Comparison of ENCODE assay signal across 13 mouse cellular contexts in genomic region chr13:41402441-41403003, GRCm38 (mm10).
DNase-seq lines count a peak whose midpoint lies in the region; ATAC-seq and TF ChIP-seq lines count a peak whose summit lies in the region.
"Had no signal": no experiment of that assay in that cellular context is flagged by ENCODE, and none has a peak within 500 bp of the region (broad histone marks: within the 10 kb centered on the region; RNA-seq: fewer than 3 reads in every experiment).

No protein-coding gene starts in this region.

- WGBS in intestine, embryonic 16.5 days, result 40% methylated on average over 6 of the region's 6 CpGs
- 55% methylated on average over 6 of the region's 6 CpGs for WGBS in intestine, embryonic 15.5 days
- 23% methylated on average over 6 of the region's 6 CpGs for WGBS in kidney, postnatal 0 days

- H3K4me3 ChIP-seq in intestine, embryonic 16.5 days (ENCODE audit: low read length), result no peak overlapping the region
- no peak overlapping the region for H3K4me3 ChIP-seq in intestine, embryonic 15.5 days (replicated peaks)
- no peak overlapping the region for H3K4me3 ChIP-seq in kidney, postnatal 0 days (replicated peaks; ENCODE audit: low read depth, low read length)

- H3K9ac ChIP-seq in intestine, embryonic 16.5 days (ENCODE audit: low read depth, low read length), result no peak overlapping the region
- no peak overlapping the region for H3K9ac ChIP-seq in intestine, embryonic 15.5 days
- no peak overlapping the region for H3K9ac ChIP-seq in kidney, postnatal 0 days (ENCODE audit: low read depth, low read length)

- peaks cover 19% of the 10 kb centered on the region for H3K4me1 ChIP-seq in intestine, embryonic 16.5 days (ENCODE audit: control insufficient read depth, insufficient read depth, low read length)
- peaks cover 6% of the 10 kb centered on the region; the same call in 1 of the 2 replicates for H3K4me1 ChIP-seq in intestine, embryonic 15.5 days (replicated peaks)
- H3K4me1 ChIP-seq in kidney, postnatal 0 days (replicated peaks; ENCODE audit: insufficient read depth, low read length), result 0 out of 2 replicates have a peak, but pooled peaks cover 2% of the 10 kb centered on the region

- H3K27me3 ChIP-seq in intestine, embryonic 16.5 days (replicated peaks; ENCODE audit: control insufficient read depth, insufficient read depth, low read length), result no peaks in the 10 kb centered on the region
- H3K27me3 ChIP-seq in intestine, embryonic 15.5 days (replicated peaks), result no peaks in the 10 kb centered on the region
- H3K27me3 ChIP-seq in kidney, postnatal 0 days (ENCODE audit: insufficient read depth, low read length), result no peaks in the 10 kb centered on the region

- no peaks in the 10 kb centered on the region for H3K36me3 ChIP-seq in intestine, embryonic 16.5 days (ENCODE audit: control insufficient read depth, insufficient read depth, low read length)
- H3K36me3 ChIP-seq in intestine, embryonic 15.5 days, result no peaks in the 10 kb centered on the region
- no peaks in the 10 kb centered on the region for H3K36me3 ChIP-seq in kidney, postnatal 0 days (ENCODE audit: insufficient read depth, low read length)

- H3K9me3 ChIP-seq in intestine, embryonic 16.5 days (ENCODE audit: control insufficient read depth, low read length), result no peaks in the 10 kb centered on the region
- no peaks in the 10 kb centered on the region for H3K9me3 ChIP-seq in intestine, embryonic 15.5 days
- H3K9me3 ChIP-seq in kidney, postnatal 0 days (replicated peaks; ENCODE audit: low read length), result no peaks in the 10 kb centered on the region

- H3K4me2 ChIP-seq in intestine, embryonic 16.5 days (ENCODE audit: low read depth, low read length), result no peak overlapping the region
- H3K4me2 ChIP-seq in intestine, embryonic 15.5 days (replicated peaks), result no peak overlapping the region
- H3K4me2 ChIP-seq in kidney, postnatal 0 days (ENCODE audit: low read length), result no peak overlapping the region

- DNase-seq in spleen, postnatal 36 days (ENCODE audit: low spot score in 2 of 2), result peak; percentile 67 to 74
- no peak for DNase-seq in spleen, postnatal 4 days (ENCODE audit: low spot score in 2 of 2)
- peak; percentile 57 for DNase-seq in kidney, postnatal 0 days (ENCODE audit: low spot score)
- DNase-seq in retina, embryonic 14.5 days (ENCODE audit: low spot score), result no peak
- DNase-seq in embryo, embryonic 9.5 days (ENCODE audit: extremely low spot score), result no peak
- DNase-seq: cerebellum, postnatal 10 days; heart, postnatal 14 days; lung, postnatal 4 days; right cerebral cortex, postnatal 25 days had no signal

- no peak for TF ChIP-seq CTCF in kidney, postnatal 0 days (IDR thresholded peaks at IDR 0.05; ENCODE audit: low read depth)

- ATAC-seq in intestine, embryonic 16.5 days, result no peak
- ATAC-seq in intestine, embryonic 15.5 days, result no peak
- peak; percentile 78; the same call in 1 of the 2 replicates for ATAC-seq in kidney, postnatal 0 days (replicated peaks; ENCODE audit: low FRiP score, low read depth)
- ATAC-seq in frontal cortex, adult (ENCODE audit: low TSS enrichment), result no peak
- ATAC-seq: forebrain, embryonic 16.5 days had no signal

- 0 out of 2 replicates have a peak overlapping the region, but pooled peaks have one; percentile 37 for H3K27ac ChIP-seq in intestine, embryonic 16.5 days (ENCODE audit: low read length)
- H3K27ac ChIP-seq in intestine, embryonic 15.5 days, result no peak overlapping the region
- H3K27ac ChIP-seq in kidney, postnatal 0 days, result peak overlapping the region; percentile 13; the same call in 1 of the 2 replicates

Comparison
In these comparisons a context has a peak if more than half of its experiments do, and no peak if none do; other contexts are left out.
1. DNase-seq: peak in spleen, postnatal 36 days (2 of 2) and kidney, postnatal 0 days (single experiment); none in spleen, postnatal 4 days (0 of 2), retina, embryonic 14.5 days (single experiment) and embryo, embryonic 9.5 days (single experiment).